Mouse (Mus musculus): ENCODE measurements at regions not wholly inside any gene's neighbourhood (a gene's known extent, or its start where the extent isn't known, plus 50 kb on each side); places are given as distances from the start of the nearest gene placed in this dataset.

GRCm38 (mm10) chr1:164552658-164553057 is 94.5 kb upstream of the Atp1b1 start:
- no peak for TF ChIP-seq POLR2A (IDR thresholded peaks at IDR 0.05; ENCODE audit: insufficient read depth, low read length)
- 0 out of 2 replicates have a peak, but pooled peaks have one; percentile 9 for TF ChIP-seq EP300 (IDR thresholded peaks at IDR 0.05; ENCODE audit: insufficient read depth, low read depth, low read length)

All from ES-Bruce4 (cell line).